Mouse (Mus musculus) urinary bladder, postnatal 25 days (tissue): ENCODE results near the gene Sohlh2.

Experiments
- DNase-seq: peaks from one replicate; pipeline ENCODE4 v3.0.0; 2022; ENCODE audit warnings: low spot score

The Sohlh2 gene

GRCm38 (mm10) chr3:55207665-55208064 is 25.8 kb downstream of the Sohlh2 start:
- DNase-seq: no peak

DNA sequence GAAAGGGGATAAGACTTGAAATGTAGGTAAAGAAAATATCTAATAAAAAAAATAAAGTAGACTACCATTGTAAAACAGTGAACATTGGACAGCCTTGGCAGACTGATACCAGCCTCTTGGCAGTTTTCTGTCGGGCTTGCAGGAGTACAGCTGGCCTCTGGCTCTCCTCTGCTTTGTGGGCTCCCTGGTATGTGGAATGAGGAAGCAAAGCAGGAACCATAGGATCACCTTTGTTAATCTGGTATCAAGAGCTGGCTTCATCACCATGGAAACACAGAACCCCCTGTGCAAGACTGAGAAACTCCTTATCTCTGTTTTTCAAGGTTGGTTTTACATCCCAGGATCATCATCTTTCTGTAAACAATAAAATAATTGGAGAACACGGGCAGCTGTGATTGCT is 30.4 kb downstream of the Sohlh2 start:
- no peak for DNase-seq

- DNase-seq: no peak
Observed at GRCm38 (mm10) chr3:55213785-55214184, 32.0 kb downstream of the Sohlh2 start.

- DNase-seq: no peak
Observed at GRCm38 (mm10) chr3:55214413-55214812, 32.6 kb downstream of the Sohlh2 start.

DNA sequence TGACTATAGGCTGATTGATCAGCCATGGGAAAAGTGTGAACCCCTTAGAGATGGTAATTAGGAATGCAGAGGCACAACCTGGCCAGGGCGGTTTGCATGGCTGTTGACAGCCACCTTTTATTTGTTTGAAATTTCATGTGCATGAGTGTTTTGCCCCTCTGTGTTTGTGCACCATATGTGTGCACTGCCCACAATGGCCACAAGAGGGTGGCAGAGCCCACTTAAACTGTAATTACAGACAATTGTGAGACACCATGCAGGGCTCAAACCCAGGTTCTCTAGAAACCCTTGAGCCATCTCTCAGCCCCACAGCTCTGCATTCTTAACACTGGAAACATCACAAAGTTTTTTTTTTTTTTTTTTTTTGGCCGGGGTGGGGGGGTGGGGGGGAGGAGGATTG is 40.7 kb downstream of the Sohlh2 start:
- no peak for DNase-seq

DNA sequence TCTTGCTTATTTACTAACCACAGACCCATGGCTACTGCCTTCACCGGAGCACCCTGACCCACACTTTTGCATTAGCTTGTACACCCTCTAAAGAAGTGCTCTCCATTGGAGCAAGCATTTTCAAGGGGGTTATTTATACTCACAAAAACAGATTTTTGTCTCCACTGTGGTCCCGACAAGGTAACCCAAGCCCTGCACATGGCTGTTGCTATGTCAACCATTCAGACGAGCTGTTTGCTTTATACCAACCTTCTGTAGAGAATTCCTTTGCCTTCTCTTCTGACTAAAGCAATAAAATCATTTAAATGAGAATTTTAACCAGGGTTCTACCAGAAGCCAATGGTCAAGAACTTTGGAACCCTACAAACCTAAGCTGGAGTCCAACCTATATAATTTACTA is 42.0 kb downstream of the Sohlh2 start:
- no peak for DNase-seq

DNA sequence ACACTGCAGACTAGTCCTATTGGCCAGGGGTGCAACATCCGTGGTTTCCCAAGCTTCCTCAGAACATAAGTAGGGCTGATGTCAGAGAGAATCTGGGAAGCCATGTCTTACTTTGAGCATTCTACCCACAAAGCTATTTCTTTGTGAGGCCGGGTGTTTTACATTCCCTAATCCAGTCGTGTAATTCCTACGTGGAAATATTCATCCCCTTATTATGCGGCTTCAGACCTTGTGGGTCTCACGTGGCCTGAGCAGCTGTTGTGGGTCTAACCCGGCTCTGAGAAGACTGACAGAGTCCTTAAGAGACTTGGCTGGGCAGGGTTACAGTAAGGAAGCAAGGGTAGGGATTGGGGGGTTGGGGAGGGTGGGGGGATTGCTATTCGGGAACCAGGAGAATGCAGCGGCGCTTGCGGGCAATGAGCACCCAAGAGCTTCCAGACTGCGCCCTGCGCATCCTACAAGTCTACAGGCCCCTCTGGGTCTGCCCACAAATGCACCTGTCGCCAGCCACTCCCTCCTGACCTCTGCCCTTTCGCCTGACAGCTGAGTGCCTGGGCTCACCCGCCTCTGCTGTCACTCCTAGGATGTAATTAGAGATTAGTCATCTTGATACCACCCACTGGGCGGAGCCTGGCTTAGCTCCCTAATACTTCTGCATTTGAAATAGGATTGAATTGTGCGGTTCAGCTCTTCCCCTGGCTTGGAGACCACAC is 44.8 kb downstream of the Sohlh2 start:
- DNase-seq: no peak

- no peak for DNase-seq
Observed at GRCm38 (mm10) chr3:55227214-55227581, 45.4 kb downstream of the Sohlh2 start.

DNA sequence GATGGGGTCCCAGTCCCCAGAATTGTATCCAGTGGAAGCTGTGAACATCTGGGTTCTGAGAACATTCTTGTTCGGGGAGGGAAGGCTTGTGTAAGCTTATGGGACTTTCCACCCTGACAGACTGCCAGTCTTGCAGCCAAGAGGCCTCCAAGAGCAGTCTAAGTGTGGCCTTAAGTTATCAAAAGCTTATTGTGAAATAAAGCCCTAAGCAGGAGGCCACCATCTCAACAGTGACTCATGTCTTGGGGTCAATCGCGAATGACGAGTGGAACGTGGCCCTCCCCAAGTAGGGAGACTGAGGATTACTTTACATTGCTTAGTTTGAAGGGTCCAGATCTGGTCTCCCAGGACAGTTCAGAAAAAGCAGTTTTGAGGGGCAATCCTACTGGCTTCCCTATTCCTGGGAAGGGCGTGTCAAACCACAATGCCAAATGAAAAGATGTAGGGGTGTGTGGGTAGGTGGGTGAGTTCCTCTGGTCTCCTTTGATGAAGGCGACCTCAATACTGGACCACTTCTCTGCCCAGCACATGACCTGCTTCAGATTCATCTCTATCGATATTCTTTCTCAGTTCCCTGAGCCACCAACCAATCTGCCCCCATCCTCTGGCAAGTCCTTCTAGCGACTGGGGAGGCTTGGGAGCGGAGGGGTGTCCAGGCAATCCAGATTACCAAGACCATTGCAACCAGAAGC is 60.0 kb downstream of the Sohlh2 start, which contains the start of gene Dclk1:
Dclk1 (plus strand) TSS at position 635 of the 692 bp plus-strand sequence.
- peak; percentile 14 for DNase-seq

DNA sequence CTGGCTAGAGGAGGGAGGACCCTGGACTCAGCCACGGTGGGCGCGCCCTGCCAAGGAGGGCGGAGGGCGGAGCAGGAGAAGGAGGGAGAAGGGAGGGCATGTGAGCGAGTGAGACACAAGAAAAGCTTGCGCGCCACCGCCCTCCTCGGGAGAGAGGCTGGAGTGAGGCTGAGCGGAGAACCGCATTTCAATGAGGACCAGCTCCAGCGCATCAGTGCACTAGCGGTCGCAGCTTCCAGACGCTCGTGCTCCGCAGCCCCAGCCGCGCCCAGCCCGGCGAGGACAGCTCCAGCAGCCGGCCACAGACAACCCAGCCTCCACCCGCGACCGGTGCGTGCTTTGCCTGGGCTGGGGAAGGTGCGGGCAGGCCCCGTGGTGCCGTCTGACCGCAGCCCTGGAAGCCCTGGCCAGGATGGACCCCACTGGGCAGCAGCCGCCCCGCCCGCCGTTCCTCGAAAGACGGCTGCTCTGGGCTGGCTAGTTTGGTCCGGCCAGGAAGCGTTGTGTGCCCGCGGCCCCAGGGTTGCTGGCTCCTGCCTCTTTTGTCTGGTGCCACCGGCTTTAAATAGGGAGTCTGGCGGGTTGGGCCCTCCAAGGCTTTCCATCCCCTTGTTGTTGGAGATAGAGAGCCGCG is 60.7 kb downstream of the Sohlh2 start:
- DNase-seq: peak; percentile 59

DNA sequence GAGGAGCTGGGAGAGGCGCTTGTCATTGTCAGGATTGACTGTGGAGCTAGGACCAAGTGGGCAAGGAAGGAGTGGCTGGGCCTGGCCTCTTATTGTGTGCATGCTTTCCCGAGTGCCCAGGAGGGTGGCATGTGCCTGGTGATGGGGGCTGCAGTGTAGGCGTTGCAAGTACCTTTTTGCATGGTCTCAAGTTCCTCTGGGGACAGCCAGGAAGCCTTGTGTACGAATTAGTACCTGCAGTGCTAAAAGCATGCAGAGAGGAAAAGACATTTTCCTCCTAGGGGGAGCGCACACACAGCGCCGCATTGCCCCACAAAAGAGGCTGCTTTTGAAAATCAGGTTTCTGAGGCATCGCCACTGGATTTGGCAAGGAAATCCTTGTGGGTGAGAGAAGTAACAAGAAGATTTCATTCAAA is 61.2 kb downstream of the Sohlh2 start:
- no peak for DNase-seq

DNA sequence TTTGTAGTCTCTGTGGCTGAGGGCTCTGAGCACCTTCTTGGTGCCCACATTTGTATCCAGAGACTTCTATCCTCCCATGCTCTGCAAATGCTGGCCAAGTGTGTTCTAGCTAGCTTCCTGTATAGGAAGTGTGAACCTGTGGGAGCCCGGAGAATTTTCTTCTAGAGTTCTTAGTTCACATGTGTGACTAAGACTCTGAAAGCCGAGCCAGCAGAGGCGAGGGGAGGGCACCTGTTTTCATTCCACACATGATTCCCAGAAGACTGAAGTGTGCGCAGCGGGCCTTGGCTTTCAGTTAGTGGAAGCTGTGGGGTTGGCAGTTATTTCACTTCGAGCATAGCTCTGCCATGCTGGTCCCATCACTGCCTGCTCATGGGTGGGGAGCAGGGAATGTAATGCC is 62.3 kb downstream of the Sohlh2 start:
- no peak for DNase-seq

DNA sequence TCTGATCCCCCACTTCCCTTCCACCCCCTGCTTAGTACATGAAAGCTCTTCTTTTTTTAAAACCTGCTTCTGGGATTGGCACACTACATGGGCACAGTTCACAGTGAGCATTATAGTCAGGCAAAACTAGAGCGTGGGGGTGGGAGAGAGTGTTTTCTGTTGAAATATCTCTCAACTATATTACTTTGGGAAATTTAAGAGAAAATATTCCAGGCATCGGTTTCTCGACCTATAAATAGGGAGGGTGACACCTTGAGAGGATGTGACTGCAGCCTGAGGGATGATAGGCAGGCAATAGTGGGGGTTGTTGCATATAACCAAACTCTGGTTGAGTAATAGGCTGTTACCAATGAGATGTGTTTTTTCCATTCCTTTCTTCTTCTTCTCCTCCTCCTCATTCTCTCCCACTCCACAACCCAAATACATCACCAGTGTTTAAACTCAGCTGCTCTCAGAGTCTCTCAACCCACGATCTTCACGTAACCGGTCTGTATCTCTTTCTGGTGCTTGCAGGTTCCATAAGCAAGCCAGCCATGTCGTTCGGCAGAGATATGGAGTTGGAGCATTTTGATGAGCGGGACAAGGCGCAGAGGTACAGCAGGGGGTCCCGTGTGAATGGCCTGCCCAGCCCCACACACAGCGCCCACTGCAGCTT is 64.9 kb downstream of the Sohlh2 start:
- no peak for DNase-seq

DNA sequence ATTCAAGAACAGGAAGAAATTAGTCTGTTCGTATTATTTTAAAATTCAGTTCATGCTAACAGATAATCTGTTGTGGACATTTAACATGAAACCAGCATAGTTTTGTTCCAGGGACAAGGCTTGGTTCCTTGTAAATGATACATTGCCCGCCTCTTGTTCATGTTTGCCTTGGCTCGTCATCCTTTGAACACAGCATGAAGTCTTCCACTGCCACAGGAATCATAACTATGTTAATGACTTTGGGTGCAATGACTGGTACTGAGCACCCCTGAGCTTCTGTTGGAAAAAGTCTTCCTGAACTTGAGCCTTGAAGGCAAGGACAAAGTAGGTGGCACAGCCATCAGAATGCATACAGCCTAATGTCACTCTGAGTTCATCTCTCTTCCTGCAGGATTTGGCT is 66.2 kb downstream of the Sohlh2 start:
- DNase-seq: no peak

DNA sequence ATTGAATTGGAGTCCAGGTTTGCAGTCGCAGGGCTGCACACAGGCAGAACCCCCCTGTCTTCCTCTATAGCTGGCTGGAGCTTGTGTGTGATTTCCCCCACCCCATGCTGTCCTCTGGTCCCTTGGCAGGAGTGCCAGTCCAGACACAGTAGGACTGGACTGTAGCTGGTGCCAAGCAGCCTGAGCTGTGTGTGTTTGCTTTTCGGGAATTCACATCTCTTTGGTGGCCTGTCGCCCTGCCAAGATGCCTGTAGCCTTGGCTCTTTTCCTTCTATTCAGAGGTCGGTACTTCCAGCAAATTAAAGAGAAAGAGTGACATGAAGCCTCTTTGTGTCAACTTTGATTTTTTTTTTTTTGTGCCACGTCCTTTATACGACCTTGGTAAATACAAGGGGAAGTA is 66.7 kb downstream of the Sohlh2 start:
- no peak for DNase-seq

GRCm38 (mm10) chr3:55250631-55251030 is 68.8 kb downstream of the Sohlh2 start:
- DNase-seq: no peak
